Mouse (Mus musculus): ENCODE data around the gene Memo1. TPM values are rescaled to one million over a fixed set of nuclear protein-coding genes. Genes with fewer than 3 reads are reported as not detected.
A peak's percentile ranks its signal among the peaks of the same experiment; 100 is the strongest.

Memo1 gene
- total and polyA plus RNA-seq, 3 experiments: 47.7 to 133 (median 76.4) TPM

DNA sequence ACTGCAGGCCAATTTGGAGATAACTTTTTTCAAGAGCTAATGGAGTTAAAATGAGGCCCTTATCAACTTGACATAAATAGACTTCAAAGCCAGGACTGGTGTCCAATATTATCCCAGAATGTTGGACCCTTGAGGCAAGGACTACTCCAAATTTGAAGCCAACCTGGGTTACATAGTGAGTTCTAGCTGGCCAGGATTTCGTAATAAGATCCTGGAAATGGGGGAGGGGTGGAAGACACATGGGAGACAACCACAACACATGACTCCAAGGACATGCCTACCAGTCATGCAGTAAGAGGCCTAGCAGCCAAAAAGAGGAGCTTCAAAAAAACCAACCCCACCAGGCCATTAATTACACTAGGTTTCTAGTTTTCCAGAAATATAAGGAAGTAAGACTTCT lies 50.0 kb downstream of the Memo1 start:
- H3K4me3 ChIP-seq (replicated peaks in 1 of 3; ENCODE audit: low read depth in 2 of 3, low read length in 2 of 3, poor library complexity in 1 of 3): no peak overlapping the region
- H3K9ac ChIP-seq (ENCODE audit: insufficient read depth, low read depth): no peak overlapping the region
- no peak overlapping the region for H3K4me2 ChIP-seq (ENCODE audit: insufficient read depth, low read depth, poor library complexity, severe bottlenecking)
- no peaks in the 10 kb centered on the region for H3K9me3 ChIP-seq (replicated peaks; ENCODE audit: low read length)
- H3K27me3 ChIP-seq (replicated peaks): no peaks in the 10 kb centered on the region
- peaks cover 0 to 5% of the 10 kb centered on the region in 2 experiments; a peak in 2 of 4 replicates for H3K4me1 ChIP-seq (ENCODE audit: control insufficient read depth in 1 of 2, insufficient read depth in 2 of 2)
- TF ChIP-seq JUN (IDR thresholded peaks at IDR 0.05; ENCODE audit: insufficient read depth, low read depth, low read length): no peak
- TF ChIP-seq MEF2A (IDR thresholded peaks at IDR 0.05; ENCODE audit: borderline replicate concordance, low read depth, low read length): no peak
- TF ChIP-seq ETS1 (conservative IDR thresholded peaks at IDR 0.05; ENCODE audit: low read depth, low read length): no peak
- TF ChIP-seq RAD21 (IDR thresholded peaks at IDR 0.05; ENCODE audit: low read depth, low read length): no peak
- no peak for TF ChIP-seq JUND (conservative IDR thresholded peaks at IDR 0.05; ENCODE audit: low read depth, low read length)
- TF ChIP-seq UBTF (IDR thresholded peaks at IDR 0.05; ENCODE audit: low read depth, low read length): no peak
- TF ChIP-seq KAT2A (IDR thresholded peaks at IDR 0.05; ENCODE audit: insufficient replicate concordance, low read length): no peak
- TF ChIP-seq CTCF (conservative IDR thresholded peaks at IDR 0.05 in 1 of 2, IDR thresholded peaks at IDR 0.05 in 1 of 2; ENCODE audit: low read depth in 2 of 2, low read length in 2 of 2): no peak
- no peak for TF ChIP-seq GABPA (IDR thresholded peaks at IDR 0.05; ENCODE audit: insufficient replicate concordance, low read depth, low read length)
- TF ChIP-seq TBP (conservative IDR thresholded peaks at IDR 0.05; ENCODE audit: low read depth, low read length): no peak
- no peak for TF ChIP-seq E2F4 (IDR thresholded peaks at IDR 0.05; ENCODE audit: insufficient replicate concordance, low read depth, low read length)
- TF ChIP-seq MAX (IDR thresholded peaks at IDR 0.05; ENCODE audit: low read length): no peak
- TF ChIP-seq SIN3A (IDR thresholded peaks at IDR 0.05; ENCODE audit: low read length): no peak
- peaks cover 6 to 35% of the 10 kb centered on the region in 2 experiments for H3K36me3 ChIP-seq (replicated peaks in 1 of 2; ENCODE audit: control insufficient read depth in 1 of 2, insufficient read depth in 1 of 2, low read length in 1 of 2)
- peak; percentile 6 for DNase-seq (ENCODE audit: extremely low read depth)
- H3K79me2 ChIP-seq (replicated peaks; ENCODE audit: control insufficient read depth, extremely low read depth, insufficient read depth, poor library complexity, severe bottlenecking): peaks cover 2% of the 10 kb centered on the region; the same call in 1 of the 2 replicates
- in situ Hi-C loops (cut with MboI; ENCODE audit: low pct_ligation_motif_present, low pct_unique_long_range_greater_than_20kb, low sequenced_read_pairs) (no loop called here), dilution Hi-C loops (cut with MboI; ENCODE audit: extremely low pct_ligation_motif_present, extremely low pct_unique_long_range_greater_than_20kb, low sequenced_read_pairs) (no loop called here)
- no peak overlapping the region for H3K27ac ChIP-seq (ENCODE audit: insufficient read depth, low read depth)

DNA sequence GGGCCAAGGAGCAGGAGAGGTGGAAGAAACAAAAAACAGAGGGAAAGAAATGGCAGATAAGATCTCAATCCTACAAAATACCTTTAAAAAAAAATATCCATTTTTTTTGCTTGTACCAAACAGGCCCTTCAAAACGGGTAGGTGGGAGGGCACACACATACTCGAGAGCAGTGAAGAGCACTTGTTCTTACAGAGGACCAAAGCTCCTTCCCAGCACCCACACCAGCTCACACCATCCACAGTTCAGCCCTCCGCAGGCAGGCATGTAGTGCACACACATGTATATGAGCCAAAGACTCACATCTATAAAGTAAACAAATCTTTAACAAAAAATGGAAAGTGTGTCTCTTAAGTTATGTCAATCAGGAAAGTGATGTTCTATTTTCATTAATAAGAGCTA lies 52.5 kb downstream of the Memo1 start:
- no peak overlapping the region for H3K9ac ChIP-seq (ENCODE audit: insufficient read depth, low read depth)
- peaks cover 0 to 5% of the 10 kb centered on the region in 2 experiments; a peak in 1 of 4 replicates for H3K4me1 ChIP-seq (ENCODE audit: control insufficient read depth in 1 of 2, insufficient read depth in 2 of 2)
- H3K27me3 ChIP-seq (replicated peaks): no peaks in the 10 kb centered on the region
- no peak overlapping the region for H3K4me3 ChIP-seq (replicated peaks in 1 of 3; ENCODE audit: low read depth in 2 of 3, low read length in 2 of 3, poor library complexity in 1 of 3)
- TF ChIP-seq MAZ (IDR thresholded peaks at IDR 0.05; ENCODE audit: low read depth, low read length) (no peak), UBTF (IDR thresholded peaks at IDR 0.05; ENCODE audit: low read depth, low read length) (no peak), JUN (IDR thresholded peaks at IDR 0.05; ENCODE audit: insufficient read depth, low read depth, low read length) (no peak), PAX5 (IDR thresholded peaks at IDR 0.05; ENCODE audit: low read length) (no peak), ZKSCAN1 (IDR thresholded peaks at IDR 0.05; ENCODE audit: borderline replicate concordance, low read depth, low read length) (no peak), E2F4 (IDR thresholded peaks at IDR 0.05; ENCODE audit: insufficient replicate concordance, low read depth, low read length) (no peak), EP300 (IDR thresholded peaks at IDR 0.05; ENCODE audit: low read length) (no peak), MYC (IDR thresholded peaks at IDR 0.05; ENCODE audit: low read depth, low read length) (no peak), MEF2A (IDR thresholded peaks at IDR 0.05; ENCODE audit: borderline replicate concordance, low read depth, low read length) (no peak), RAD21 (IDR thresholded peaks at IDR 0.05; ENCODE audit: low read depth, low read length) (no peak), SMC3 (IDR thresholded peaks at IDR 0.05; ENCODE audit: low read depth, low read length) (no peak), JUND (conservative IDR thresholded peaks at IDR 0.05; ENCODE audit: low read depth, low read length) (no peak), POLR2AphosphoS2 (IDR thresholded peaks at IDR 0.05; ENCODE audit: low read depth, low read length) (no peak), CHD1 (IDR thresholded peaks at IDR 0.05; ENCODE audit: low read depth, low read length) (no peak)
- in situ Hi-C loops (cut with MboI; ENCODE audit: low pct_ligation_motif_present, low pct_unique_long_range_greater_than_20kb, low sequenced_read_pairs): no loop called here
- no peak overlapping the region for H3K27ac ChIP-seq (ENCODE audit: insufficient read depth, low read depth)
- DNase-seq (ENCODE audit: extremely low read depth): no peak
- H3K9me3 ChIP-seq (replicated peaks; ENCODE audit: low read length): no peaks in the 10 kb centered on the region
- peaks cover 13 to 38% of the 10 kb centered on the region in 2 experiments for H3K36me3 ChIP-seq (replicated peaks in 1 of 2; ENCODE audit: control insufficient read depth in 1 of 2, insufficient read depth in 1 of 2, low read length in 1 of 2)
- H3K4me2 ChIP-seq (ENCODE audit: insufficient read depth, low read depth, poor library complexity, severe bottlenecking): no peak overlapping the region
- dilution Hi-C loops (cut with MboI; ENCODE audit: extremely low pct_ligation_motif_present, extremely low pct_unique_long_range_greater_than_20kb, low sequenced_read_pairs): no loop called here
- H3K79me2 ChIP-seq (replicated peaks; ENCODE audit: control insufficient read depth, extremely low read depth, insufficient read depth, poor library complexity, severe bottlenecking): peaks cover 2% of the 10 kb centered on the region; the same call in 1 of the 2 replicates

All from CH12.LX (cell line).